Mouse (Mus musculus): ENCODE measurements around the gene Ccng2. TPM values are rescaled to one million over a fixed set of nuclear protein-coding genes. Genes with fewer than 3 reads are reported as not detected.

Gene Ccng2
- total RNA-seq, 2 experiments from 2014 or later = 103 to 104 TPM

Other genes starting within 250 kb of the Ccng2 start
- not detected in 2 replicates for gene Sowahb, start 222.2 kb upstream of the Ccng2 start, total RNA-seq (2015)
- not detected in 2 replicates for gene Sowahb, start 222.2 kb upstream of the Ccng2 start, total RNA-seq (2017)
- 70.4 and 82.5 TPM in 2 replicates for gene Sept11, start 173.8 kb upstream of the Ccng2 start, total RNA-seq (2015)
- gene Sept11, start 173.8 kb upstream of the Ccng2 start, total RNA-seq (2017) = 83.3 and 87.4 TPM in 2 replicates
- gene Ccni, start 60.8 kb upstream of the Ccng2 start, total RNA-seq (2015) = 180 and 198 TPM in 2 replicates
- 196 and 202 TPM in 2 replicates for gene Ccni, start 60.8 kb upstream of the Ccng2 start, total RNA-seq (2017)
- gene 2010109A12Rik, start 60.7 kb upstream of the Ccng2 start, total RNA-seq (2015) = 0.20 and 0.43 TPM in 2 replicates
- 0.94 and 3.7 TPM in 2 replicates for gene 2010109A12Rik, start 60.7 kb upstream of the Ccng2 start, total RNA-seq (2017)

Data from megakaryocyte, adult 5-6 weeks (primary cell).